In genomic region chr16:92927662-92928061, GRCm38 (mm10) we compare ENCODE assay signal across 18 mouse cellular contexts.
A peak's percentile ranks its signal among the peaks of the same experiment; 100 is the strongest.
DNase-seq lines count a peak whose midpoint lies in the region; ATAC-seq and TF ChIP-seq lines count a peak whose summit lies in the region.
"Had no signal": no experiment of that assay in that cellular context is flagged by ENCODE, and none has a peak within 500 bp of the region (broad histone marks: within the 10 kb centered on the region; RNA-seq: fewer than 3 reads in every experiment).

No protein-coding gene starts in this region.

- DNase-seq in CD4-positive, CD25-positive, alpha-beta regulatory T cell, adult 2 months (ENCODE audit: low read depth, low spot score) = peak; percentile 46
- peak; percentile 46 for DNase-seq in embryonic facial prominence, embryonic 10.5 days (ENCODE audit: low spot score)
- peak; percentile 79 for DNase-seq in thymus, postnatal 0 days (ENCODE audit: low spot score)
- DNase-seq in spleen, postnatal 14 days (ENCODE audit: low spot score in 2 of 2) = no peak
- no peak for DNase-seq in lung, postnatal 0 days (ENCODE audit: low spot score)
- no peak for DNase-seq in adrenal gland, adult 8-10 months
- DNase-seq: adrenal gland, postnatal 36 days; gastrocnemius, postnatal 25 days; lung, postnatal 4 days had no signal

- TF ChIP-seq CTCF in lung, postnatal 0 days (IDR thresholded peaks at IDR 0.05) = no peak

- ATAC-seq in limb, embryonic 12.5 days (ENCODE audit: insufficient number of reproducible peaks, insufficient read depth, low FRiP score, low TSS enrichment, low read depth) = no peak; the same call in 1 of the 2 replicates
- ATAC-seq in megakaryocyte-erythroid progenitor cell, adult 5-6 weeks (replicated peaks; ENCODE audit: low FRiP score, low TSS enrichment, poor library complexity, severe bottlenecking) = no peak
- no peak for ATAC-seq in lung, postnatal 0 days
- ATAC-seq: forebrain, embryonic 16.5 days had no signal

- no peaks in the 10 kb centered on the region for H3K36me3 ChIP-seq in embryonic facial prominence, embryonic 10.5 days (replicated peaks)
- no peaks in the 10 kb centered on the region for H3K36me3 ChIP-seq in limb, embryonic 12.5 days
- no peaks in the 10 kb centered on the region for H3K36me3 ChIP-seq in lung, postnatal 0 days (ENCODE audit: insufficient read depth, low read length)
- H3K36me3 ChIP-seq: G1E; heart, embryonic 15.5 days; kidney, embryonic 15.5 days had no signal

- no peak for TF ChIP-seq EP300 in lung, postnatal 0 days (IDR thresholded peaks at IDR 0.05)

- H3K9ac ChIP-seq in limb, embryonic 12.5 days (replicated peaks) = no peak overlapping the region
- no peak overlapping the region for H3K9ac ChIP-seq in lung, postnatal 0 days (replicated peaks; ENCODE audit: low read depth)
- H3K9ac ChIP-seq: heart, embryonic 15.5 days; kidney, embryonic 15.5 days had no signal

- H3K4me3 ChIP-seq in embryonic facial prominence, embryonic 10.5 days = no peak overlapping the region
- H3K4me3 ChIP-seq in limb, embryonic 12.5 days (replicated peaks) = no peak overlapping the region
- H3K4me3 ChIP-seq in lung, postnatal 0 days (ENCODE audit: low read depth, low read length) = no peak overlapping the region
- H3K4me3 ChIP-seq: erythroblast, embryonic 14.5 days; heart, embryonic 15.5 days; kidney, embryonic 15.5 days had no signal

- 28% methylated on average over 2 of the region's 2 CpGs for WGBS in embryonic facial prominence, embryonic 10.5 days
- WGBS in limb, embryonic 12.5 days = 4% methylated on average over 2 of the region's 2 CpGs
- 40% methylated on average over 2 of the region's 2 CpGs for WGBS in lung, postnatal 0 days

- H3K4me2 ChIP-seq in limb, embryonic 12.5 days = 0 out of 2 replicates have a peak overlapping the region, but pooled peaks have one; percentile 8
- H3K4me2 ChIP-seq in lung, postnatal 0 days (replicated peaks; ENCODE audit: low read depth, low read length) = no peak overlapping the region
- H3K4me2 ChIP-seq: heart, embryonic 15.5 days; kidney, embryonic 15.5 days had no signal

- peak overlapping the region; percentile 32 for H3K27ac ChIP-seq in embryonic facial prominence, embryonic 10.5 days (replicated peaks)
- no peak overlapping the region for H3K27ac ChIP-seq in limb, embryonic 12.5 days
- H3K27ac ChIP-seq in lung, postnatal 0 days (ENCODE audit: low read length) = no peak overlapping the region
- H3K27ac ChIP-seq: heart, embryonic 15.5 days; hindbrain, postnatal 0 days; kidney, embryonic 15.5 days; stomach, postnatal 0 days had no signal

- H3K9me3 ChIP-seq in embryonic facial prominence, embryonic 10.5 days = no peaks in the 10 kb centered on the region
- no peaks in the 10 kb centered on the region for H3K9me3 ChIP-seq in limb, embryonic 12.5 days
- no peaks in the 10 kb centered on the region for H3K9me3 ChIP-seq in lung, postnatal 0 days (ENCODE audit: low read length)
- H3K9me3 ChIP-seq: G1E; heart, embryonic 15.5 days; kidney, embryonic 15.5 days had no signal

- peaks cover 22% of the 10 kb centered on the region for H3K4me1 ChIP-seq in embryonic facial prominence, embryonic 10.5 days
- H3K4me1 ChIP-seq in limb, embryonic 12.5 days (replicated peaks) = peaks cover 29% of the 10 kb centered on the region
- H3K4me1 ChIP-seq in lung, postnatal 0 days (ENCODE audit: insufficient read depth, low read depth, low read length) = no peaks in the 10 kb centered on the region
- H3K4me1 ChIP-seq: heart, embryonic 15.5 days had no signal

- H3K27me3 ChIP-seq in embryonic facial prominence, embryonic 10.5 days (replicated peaks; ENCODE audit: low read depth, poor library complexity, severe bottlenecking) = peaks cover 15% of the 10 kb centered on the region
- H3K27me3 ChIP-seq in limb, embryonic 12.5 days = 0 out of 2 replicates have a peak, but pooled peaks cover 12% of the 10 kb centered on the region
- no peaks in the 10 kb centered on the region for H3K27me3 ChIP-seq in lung, postnatal 0 days (replicated peaks; ENCODE audit: insufficient read depth, low read length)

Comparison
In these comparisons a context has a peak if more than half of its experiments do, and no peak if none do; other contexts are left out.
1. DNase-seq: peak in CD4-positive, CD25-positive, alpha-beta regulatory T cell, adult 2 months (single experiment), embryonic facial prominence, embryonic 10.5 days (single experiment) and thymus, postnatal 0 days (single experiment); none in spleen, postnatal 14 days (0 of 2), lung, postnatal 0 days (single experiment) and adrenal gland, adult 8-10 months (single experiment).